Mouse (Mus musculus) embryonic fibroblast, embryonic 13.5 days (primary cell): ENCODE data around the gene Thada. TPM values are rescaled to one million over a fixed set of nuclear protein-coding genes. Genes with fewer than 3 reads are reported as not detected.

ENCODE experiments used
- H3K27ac ChIP-seq: 2 replicates; pipeline ENCODE4 v1.5.1; 2012; ENCODE audit warnings: low read length, control low read depth, inconsistent platforms; ENCODE audit not compliant: insufficient read depth
- H3K4me1 ChIP-seq: 2 replicates; pipeline ENCODE4 v1.6.1; 2011; ENCODE audit warnings: low read length; ENCODE audit not compliant: control insufficient read depth, insufficient read depth
- H3K4me3 ChIP-seq: 2 replicates; pipeline ENCODE4 v1.5.1; 2011; ENCODE audit warnings: mild to moderate bottlenecking, control low read depth, low read length; ENCODE audit not compliant: insufficient read depth
- CTCF ChIP-seq: IDR thresholded peaks from 2 replicates; pipeline ENCODE4 v1.5.1; 2011; ENCODE audit warnings: mild to moderate bottlenecking, control low read depth, low read length, moderate library complexity, borderline replicate concordance; ENCODE audit not compliant: insufficient read depth
- POLR2A ChIP-seq: IDR thresholded peaks from 2 replicates; pipeline ENCODE4 v1.6.1; 2011; ENCODE audit warnings: low read depth, mild to moderate bottlenecking, control low read depth, low read length, moderate library complexity
- polyA plus RNA-seq: library from polyadenylated mRNA; stranded (reverse); fragments of >200 nt; gene quantifications from 2 replicates; pipeline ENCODE4 v1.2.4, GENCODE M21; 2011; ENCODE audit warnings: low read depth; ENCODE audit not compliant: missing spikeins, insufficient read length

Gene Thada
- polyA plus RNA-seq, 1 experiment: 20.3 TPM

- no peak for TF ChIP-seq CTCF
- no peak for TF ChIP-seq POLR2A
- Histone ChIP-seq H3K27ac (0 out of 2 replicates have a peak overlapping the region, but pooled peaks have one; percentile 15), H3K4me3 (no peak overlapping the region), H3K4me1 (peaks cover 9% of the 10 kb centered on the region)
Measured at GRCm38 (mm10) chr17:84334241-84335014, 131.6 kb downstream of the Thada start.

GRCm38 (mm10) chr17:84332940-84333339 is 133.1 kb downstream of the Thada start:
- Histone ChIP-seq H3K27ac (peak overlapping the region; percentile 72), H3K4me1 (peaks cover 14% of the 10 kb centered on the region), H3K4me3 (no peak overlapping the region)
- TF ChIP-seq POLR2A (no peak), CTCF (no peak)

DNA sequence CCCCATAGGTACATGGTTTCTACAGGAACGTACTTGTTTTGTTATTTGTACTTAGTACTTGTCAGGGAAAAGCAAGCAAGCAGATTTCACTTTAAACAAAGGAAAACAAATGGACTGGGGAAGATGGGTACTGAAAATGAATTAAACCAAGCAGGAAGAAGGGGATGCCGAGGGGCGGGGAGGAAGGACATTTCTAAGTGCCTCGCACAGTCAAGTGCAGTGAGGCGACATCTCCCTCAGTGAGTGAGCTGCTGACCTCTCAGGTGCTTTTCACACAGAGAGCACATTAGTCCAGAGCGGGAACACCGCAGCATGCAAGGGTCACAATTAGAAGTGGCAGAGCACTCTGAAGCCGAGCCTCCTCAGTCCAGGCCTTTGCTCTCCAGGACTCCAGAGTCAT is 135.0 kb downstream of the Thada start:
- TF ChIP-seq POLR2A (no peak), CTCF (no peak)
- peaks cover 14% of the 10 kb centered on the region for H3K4me1 ChIP-seq
- no peak overlapping the region for H3K27ac ChIP-seq
- H3K4me3 ChIP-seq: no peak overlapping the region

GRCm38 (mm10) chr17:84330506-84330905 is 135.5 kb downstream of the Thada start:
- H3K4me1 ChIP-seq: peaks cover 14% of the 10 kb centered on the region
- no peak overlapping the region for H3K27ac ChIP-seq
- no peak overlapping the region for H3K4me3 ChIP-seq
- TF ChIP-seq POLR2A (no peak), CTCF (no peak)

- Histone ChIP-seq H3K27ac (no peak overlapping the region), H3K4me3 (no peak overlapping the region), H3K4me1 (peaks cover 14% of the 10 kb centered on the region)
- no peak for TF ChIP-seq POLR2A
- TF ChIP-seq CTCF: no peak
Measured at GRCm38 (mm10) chr17:84329906-84330470, 136.0 kb downstream of the Thada start.

DNA sequence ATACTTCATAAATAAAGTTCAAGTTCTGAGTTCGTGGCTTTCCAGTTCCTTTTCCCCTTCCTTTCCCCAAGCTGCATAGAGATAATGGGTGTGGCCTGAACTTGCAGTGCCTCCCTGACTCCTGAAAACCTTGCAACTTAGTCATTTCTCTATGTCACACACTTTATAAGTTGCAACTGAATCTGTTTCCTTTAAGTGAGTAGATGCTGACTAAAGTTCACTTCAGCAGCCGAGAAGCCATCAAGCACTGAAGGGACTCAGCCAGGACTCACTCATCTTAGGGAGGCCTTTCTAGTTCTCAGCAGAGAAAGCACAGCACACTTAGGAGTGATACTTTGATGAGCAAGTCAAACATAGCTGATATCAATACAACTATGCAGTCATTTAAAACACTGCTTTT is 137.5 kb downstream of the Thada start:
- peak overlapping the region; percentile 20; the same call in 1 of the 2 replicates for H3K27ac ChIP-seq
- H3K4me3 ChIP-seq: no peak overlapping the region
- no peak for TF ChIP-seq POLR2A
- TF ChIP-seq CTCF: no peak
- peaks cover 14% of the 10 kb centered on the region for H3K4me1 ChIP-seq

DNA sequence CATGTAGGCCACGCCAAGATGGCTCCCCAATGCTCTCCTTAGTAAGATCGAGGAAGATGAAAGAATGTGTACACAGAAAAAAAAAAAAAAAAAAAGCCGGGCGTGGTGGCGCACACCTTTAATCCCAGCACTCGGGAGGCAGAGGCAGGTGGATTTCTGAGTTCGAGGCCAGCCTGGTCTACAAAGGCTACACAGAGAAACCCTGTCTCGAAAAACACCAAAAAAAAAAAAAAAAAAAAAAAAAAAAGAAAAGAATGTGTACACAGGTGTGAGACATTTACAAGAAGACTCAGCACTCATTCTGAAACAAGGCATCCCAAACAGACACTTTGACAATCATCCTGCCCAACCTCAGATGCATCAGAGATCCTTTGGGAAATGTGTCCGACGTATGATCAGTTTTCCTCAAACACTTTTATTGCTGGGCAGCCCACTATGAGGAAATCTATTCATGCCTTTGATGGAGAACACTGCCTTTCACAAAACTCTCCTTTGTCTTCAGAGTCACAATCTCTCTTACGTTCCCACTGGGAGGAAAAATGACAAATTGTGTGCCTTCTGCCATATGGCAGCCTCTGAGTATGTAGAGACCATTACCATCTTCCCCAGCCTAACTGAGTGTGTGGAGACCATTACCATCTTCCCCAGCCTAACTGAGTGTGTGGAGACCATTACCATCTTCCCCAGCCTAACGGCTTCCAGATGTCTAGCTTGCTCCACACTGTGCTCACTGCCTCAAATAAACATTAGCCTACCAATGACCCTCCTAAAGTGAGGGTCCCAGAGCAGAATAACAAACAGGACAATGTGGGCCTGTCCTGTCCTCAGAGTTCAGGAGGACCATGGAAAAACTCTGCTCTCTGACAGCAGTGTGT is 138.7 kb downstream of the Thada start:
- H3K4me3 ChIP-seq: no peak overlapping the region
- H3K4me1 ChIP-seq: peaks cover 6% of the 10 kb centered on the region
- TF ChIP-seq POLR2A: no peak
- no peak for TF ChIP-seq CTCF
- no peak overlapping the region for H3K27ac ChIP-seq

GRCm38 (mm10) chr17:84322176-84322575 is 143.8 kb downstream of the Thada start:
- Histone ChIP-seq H3K27ac (no peak overlapping the region), H3K4me3 (no peak overlapping the region), H3K4me1 (0 out of 2 replicates have a peak, but pooled peaks cover 5% of the 10 kb centered on the region)
- TF ChIP-seq POLR2A (no peak), CTCF (no peak)

DNA sequence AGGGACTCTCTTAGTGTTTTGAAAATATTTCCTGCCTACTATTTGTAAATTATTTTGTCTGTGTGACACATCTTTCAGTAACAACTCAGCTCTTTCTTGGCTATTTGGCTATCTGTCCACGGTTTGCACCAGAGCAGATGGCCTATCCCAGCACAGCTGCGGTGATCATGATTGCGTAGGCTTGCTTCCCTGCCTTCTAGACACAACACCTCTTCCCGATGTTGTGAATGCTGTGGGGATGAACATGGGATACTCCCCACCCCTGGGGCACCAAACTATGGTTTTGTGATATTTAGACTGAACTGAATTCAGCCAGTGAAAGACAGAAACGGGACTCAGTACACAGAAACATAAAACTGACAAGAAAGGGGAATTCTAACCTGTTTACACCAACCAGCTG is 144.7 kb downstream of the Thada start:
- Histone ChIP-seq H3K27ac (no peak overlapping the region), H3K4me1 (0 out of 2 replicates have a peak, but pooled peaks cover 5% of the 10 kb centered on the region), H3K4me3 (no peak overlapping the region)
- TF ChIP-seq CTCF (no peak), POLR2A (no peak)
